Mouse (Mus musculus): ENCODE measurements around the gene Tom1l1. TPM values are rescaled to one million over a fixed set of nuclear protein-coding genes. Genes with fewer than 3 reads are reported as not detected.

The Tom1l1 gene
- polyA plus RNA-seq, 1 experiment from 2014 or later = 17.6 TPM

- no peaks in the 10 kb centered on the region for H3K27me3 ChIP-seq
- no peaks in the 10 kb centered on the region for H3K9me3 ChIP-seq
- under 1% methylated on average over 48 of the region's 48 CpGs for WGBS
- H3K4me2 ChIP-seq = peak within 1 kb of the TSS; percentile 70
- peaks cover 31% of the 10 kb centered on the region for H3K4me1 ChIP-seq (replicated peaks)
- peak within 1 kb of the TSS; percentile 99 for H3K9ac ChIP-seq
- H3K27ac ChIP-seq = peak within 1 kb of the TSS; percentile 96
- peak within 1 kb of the TSS; percentile 98 for H3K4me3 ChIP-seq
- peak; percentile 96 for ATAC-seq (ENCODE audit: low FRiP score)
- H3K36me3 ChIP-seq = peaks cover 17% of the 10 kb centered on the region
Observed at GRCm38 (mm10) chr11:90637440-90638311, 50.5 kb downstream of the Tom1l1 start, which contains the start of the genes Stxbp4 and Cox11. Gene Stxbp4, minus strand, starts transcription at chr11:90638084. Gene Cox11, plus strand, starts transcription at chr11:90638173.

DNA sequence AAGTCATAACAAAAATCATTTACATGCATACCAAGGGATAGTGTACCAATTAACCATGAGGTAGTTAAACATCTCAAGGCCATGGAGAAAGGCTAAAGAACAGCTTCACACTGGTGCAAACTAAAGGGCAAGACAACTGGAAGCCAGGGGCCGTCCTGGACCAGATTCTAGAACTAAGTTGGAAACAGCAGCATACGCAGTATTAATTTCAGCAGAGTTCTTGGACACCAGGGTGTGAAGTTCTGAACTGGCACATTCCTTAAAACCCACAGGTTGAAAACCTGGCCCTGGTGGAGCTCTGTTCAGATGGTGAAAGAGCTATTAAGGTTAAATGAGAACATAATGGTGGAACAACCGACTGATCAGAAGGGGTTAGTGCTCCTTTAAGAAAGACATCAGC lies 53.5 kb downstream of the Tom1l1 start:
- no peak overlapping the region for H3K4me3 ChIP-seq
- 91% methylated on average over 3 of the region's 3 CpGs for WGBS

GRCm38 (mm10) chr11:90632480-90632879 lies 55.7 kb downstream of the Tom1l1 start:
- Histone ChIP-seq H3K4me3 (no peak overlapping the region), H3K4me1 (replicated peaks) (peaks cover 14% of the 10 kb centered on the region), H3K9me3 (no peaks in the 10 kb centered on the region), H3K9ac (no peak overlapping the region), H3K36me3 (no peaks in the 10 kb centered on the region; the same call in 1 of the 2 replicates), H3K4me2 (no peak overlapping the region), H3K27ac (no peak overlapping the region), H3K27me3 (no peaks in the 10 kb centered on the region)
- no peak for ATAC-seq (ENCODE audit: low FRiP score)
- WGBS = 85% methylated on average over 2 of the region's 2 CpGs

More for the DNA sequence above, 53.5 kb downstream of the Tom1l1 start:
- peaks cover 21% of the 10 kb centered on the region for H3K4me1 ChIP-seq (replicated peaks)
- H3K9ac ChIP-seq = no peak overlapping the region; the same call in 1 of the 2 replicates
- no peaks in the 10 kb centered on the region for H3K9me3 ChIP-seq
- no peak for ATAC-seq (ENCODE audit: low FRiP score)
- no peak overlapping the region for H3K27ac ChIP-seq
- no peak overlapping the region for H3K4me2 ChIP-seq
- H3K36me3 ChIP-seq = no peaks in the 10 kb centered on the region
- no peaks in the 10 kb centered on the region for H3K27me3 ChIP-seq

- Histone ChIP-seq H3K4me1 (replicated peaks) (peaks cover 4% of the 10 kb centered on the region; the same call in 1 of the 2 replicates), H3K27ac (no peak overlapping the region), H3K27me3 (no peaks in the 10 kb centered on the region), H3K9me3 (no peaks in the 10 kb centered on the region), H3K36me3 (no peaks in the 10 kb centered on the region; the same call in 1 of the 2 replicates), H3K9ac (no peak overlapping the region), H3K4me2 (no peak overlapping the region), H3K4me3 (no peak overlapping the region)
- WGBS = 78% methylated on average over 1 of the region's 1 CpGs
- no peak for ATAC-seq (ENCODE audit: low FRiP score)
Observed at GRCm38 (mm10) chr11:90627751-90628150, 60.4 kb downstream of the Tom1l1 start.

- H3K27ac ChIP-seq = no peak overlapping the region
- H3K4me1 ChIP-seq (replicated peaks) = peaks cover 12% of the 10 kb centered on the region
- WGBS = 96% methylated on average over 1 of the region's 1 CpGs
- H3K4me3 ChIP-seq = no peak overlapping the region
- H3K9ac ChIP-seq = no peak overlapping the region
- H3K27me3 ChIP-seq = no peaks in the 10 kb centered on the region
- peaks cover 5% of the 10 kb centered on the region; the same call in 1 of the 2 replicates for H3K36me3 ChIP-seq
- H3K9me3 ChIP-seq = no peaks in the 10 kb centered on the region
- ATAC-seq (ENCODE audit: low FRiP score) = no peak
- H3K4me2 ChIP-seq = no peak overlapping the region
Observed at GRCm38 (mm10) chr11:90625174-90625573, 63.0 kb downstream of the Tom1l1 start.

GRCm38 (mm10) chr11:90623477-90623876 lies 64.7 kb downstream of the Tom1l1 start:
- Histone ChIP-seq H3K4me1 (replicated peaks) (peaks cover 12% of the 10 kb centered on the region), H3K9ac (no peak overlapping the region), H3K36me3 (peaks cover 6% of the 10 kb centered on the region), H3K27me3 (no peaks in the 10 kb centered on the region), H3K4me2 (no peak overlapping the region), H3K9me3 (no peaks in the 10 kb centered on the region), H3K4me3 (no peak overlapping the region), H3K27ac (no peak overlapping the region)
- 58% methylated on average over 6 of the region's 6 CpGs for WGBS
- ATAC-seq (ENCODE audit: low FRiP score) = no peak

- Histone ChIP-seq H3K27ac (no peak overlapping the region), H3K9me3 (no peaks in the 10 kb centered on the region), H3K4me2 (no peak overlapping the region), H3K36me3 (peaks cover 13% of the 10 kb centered on the region), H3K27me3 (no peaks in the 10 kb centered on the region), H3K4me3 (no peak overlapping the region), H3K4me1 (replicated peaks) (peaks cover 12% of the 10 kb centered on the region), H3K9ac (no peak overlapping the region)
- WGBS = 88% methylated on average over 7 of the region's 7 CpGs
- no peak for ATAC-seq (ENCODE audit: low FRiP score)
Observed at GRCm38 (mm10) chr11:90622500-90622899, 65.7 kb downstream of the Tom1l1 start.

GRCm38 (mm10) chr11:90622044-90622443 lies 66.1 kb downstream of the Tom1l1 start:
- Histone ChIP-seq H3K27ac (no peak overlapping the region), H3K4me1 (replicated peaks) (peaks cover 12% of the 10 kb centered on the region), H3K9ac (no peak overlapping the region), H3K36me3 (peaks cover 13% of the 10 kb centered on the region), H3K4me3 (no peak overlapping the region), H3K27me3 (no peaks in the 10 kb centered on the region), H3K4me2 (no peak overlapping the region), H3K9me3 (no peaks in the 10 kb centered on the region)
- WGBS = 82% methylated on average over 12 of the region's 12 CpGs
- no peak for ATAC-seq (ENCODE audit: low FRiP score)

DNA sequence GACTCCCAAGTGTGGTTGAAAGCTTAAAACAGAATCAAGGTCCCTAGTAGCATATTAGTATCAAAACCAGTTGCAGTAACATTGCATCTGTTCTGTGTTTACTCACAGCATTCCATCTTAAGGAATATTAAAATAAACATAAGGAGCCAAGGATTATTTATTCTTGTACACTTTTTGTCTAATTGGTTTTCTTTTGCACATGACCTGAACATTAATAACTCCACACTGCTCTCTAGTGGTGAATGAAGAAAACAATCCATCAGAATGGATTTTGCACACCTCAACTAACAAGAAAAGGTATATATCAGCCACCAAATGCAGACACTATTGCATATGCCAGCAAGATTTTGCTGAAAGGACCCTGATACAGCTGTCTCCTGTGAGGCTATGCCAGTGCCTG lies 71.7 kb downstream of the Tom1l1 start:
- H3K36me3 ChIP-seq = peaks cover 17% of the 10 kb centered on the region
- no peaks in the 10 kb centered on the region for H3K9me3 ChIP-seq
- H3K27ac ChIP-seq = no peak overlapping the region
- H3K4me3 ChIP-seq = no peak overlapping the region
- no peak overlapping the region for H3K9ac ChIP-seq
- H3K27me3 ChIP-seq = no peaks in the 10 kb centered on the region
- no peaks in the 10 kb centered on the region for H3K4me1 ChIP-seq (replicated peaks)
- H3K4me2 ChIP-seq = no peak overlapping the region
- ATAC-seq (ENCODE audit: low FRiP score) = no peak

GRCm38 (mm10) chr11:90614743-90615142 lies 73.4 kb downstream of the Tom1l1 start:
- H3K36me3 ChIP-seq = peaks cover 12% of the 10 kb centered on the region
- no peaks in the 10 kb centered on the region for H3K9me3 ChIP-seq
- H3K4me1 ChIP-seq (replicated peaks) = no peaks in the 10 kb centered on the region
- H3K27me3 ChIP-seq = no peaks in the 10 kb centered on the region
- H3K4me3 ChIP-seq = no peak overlapping the region
- H3K27ac ChIP-seq = no peak overlapping the region
- H3K9ac ChIP-seq = no peak overlapping the region
- H3K4me2 ChIP-seq = no peak overlapping the region
- WGBS = 89% methylated on average over 6 of the region's 6 CpGs
- ATAC-seq (ENCODE audit: low FRiP score) = no peak

GRCm38 (mm10) chr11:90612118-90612517 lies 76.0 kb downstream of the Tom1l1 start:
- Histone ChIP-seq H3K9me3 (no peaks in the 10 kb centered on the region), H3K27me3 (no peaks in the 10 kb centered on the region), H3K36me3 (peaks cover 10% of the 10 kb centered on the region), H3K27ac (no peak overlapping the region), H3K9ac (no peak overlapping the region), H3K4me3 (no peak overlapping the region), H3K4me1 (replicated peaks) (no peaks in the 10 kb centered on the region), H3K4me2 (no peak overlapping the region)
- no peak for ATAC-seq (ENCODE audit: low FRiP score)

GRCm38 (mm10) chr11:90603066-90603465 lies 85.1 kb downstream of the Tom1l1 start:
- Histone ChIP-seq H3K27ac (no peak overlapping the region), H3K27me3 (no peaks in the 10 kb centered on the region), H3K4me1 (replicated peaks) (no peaks in the 10 kb centered on the region), H3K4me3 (no peak overlapping the region), H3K36me3 (peaks cover 26% of the 10 kb centered on the region), H3K9ac (no peak overlapping the region), H3K9me3 (no peaks in the 10 kb centered on the region), H3K4me2 (no peak overlapping the region)
- ATAC-seq (ENCODE audit: low FRiP score) = no peak
- WGBS = 99% methylated on average over 2 of the region's 2 CpGs

- H3K9ac ChIP-seq = no peak overlapping the region
- no peaks in the 10 kb centered on the region for H3K4me1 ChIP-seq (replicated peaks)
- no peaks in the 10 kb centered on the region for H3K9me3 ChIP-seq
- no peak for ATAC-seq (ENCODE audit: low FRiP score)
- H3K4me3 ChIP-seq = no peak overlapping the region
- H3K36me3 ChIP-seq = peaks cover 30% of the 10 kb centered on the region
- no peaks in the 10 kb centered on the region for H3K27me3 ChIP-seq
- H3K4me2 ChIP-seq = no peak overlapping the region
- no peak overlapping the region for H3K27ac ChIP-seq
- 89% methylated on average over 1 of the region's 1 CpGs for WGBS
Observed at GRCm38 (mm10) chr11:90595826-90596225, 92.3 kb downstream of the Tom1l1 start.
